Mouse (Mus musculus): Measurements from ENCODE around the gene 4930432M17Rik. TPM values are rescaled to one million over a fixed set of nuclear protein-coding genes. Genes with fewer than 3 reads are reported as not detected.

The 4930432M17Rik gene
- total RNA-seq, 2 experiments from 2014 or later: not detected

- DNase-seq (ENCODE audit: low spot score in 2 of 2): peak; percentile 37 to 75
- TF ChIP-seq CTCF (conservative IDR thresholded peaks at IDR 0.05): no peak
- Histone ChIP-seq H3K4me3 (peak overlapping the region; percentile 36), H3K27ac (peak overlapping the region; percentile 92)
Observed at GRCm38 (mm10) chr3:121700364-121700952, 29.9 kb downstream of the 4930432M17Rik start.

DNA sequence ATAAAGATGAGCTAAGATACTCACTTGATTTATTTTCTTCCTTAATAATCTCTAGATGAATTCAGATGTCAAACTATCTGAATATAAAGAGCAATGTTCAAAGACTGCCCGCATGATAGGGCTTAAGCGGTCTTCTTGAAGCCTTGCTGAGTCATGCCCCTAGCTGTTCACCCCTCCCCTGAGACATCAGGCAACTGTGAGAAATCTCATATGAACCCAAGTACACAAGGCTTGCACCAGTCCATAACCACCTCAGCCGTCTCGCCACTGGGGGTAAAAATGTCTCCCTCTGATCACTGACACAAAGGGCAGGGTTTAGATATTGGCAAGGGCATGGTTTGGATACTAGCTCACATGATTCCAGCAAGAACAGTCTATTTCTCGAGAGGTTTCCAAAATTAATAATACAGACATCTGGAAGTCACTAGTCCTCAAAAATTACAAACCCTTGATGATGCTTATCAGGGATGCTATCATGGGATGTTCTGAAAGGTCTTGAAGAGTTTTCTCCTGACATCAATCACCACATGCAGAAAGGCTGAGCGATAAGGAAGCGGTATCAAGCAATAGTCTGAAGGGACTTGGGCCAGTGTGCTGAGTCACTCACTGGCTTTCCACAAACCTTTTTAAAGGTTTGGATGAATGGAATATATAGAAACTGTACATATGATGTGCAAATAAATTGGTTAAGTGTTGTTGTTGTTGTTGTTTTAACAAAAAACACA lies 32.8 kb downstream of the 4930432M17Rik start:
- TF ChIP-seq CTCF (conservative IDR thresholded peaks at IDR 0.05): no peak

GRCm38 (mm10) chr3:121703880-121704243 lies 33.3 kb downstream of the 4930432M17Rik start:
- DNase-seq (ENCODE audit: low spot score in 2 of 2): no peak
- H3K4me3 ChIP-seq: no peak overlapping the region
- no peak for TF ChIP-seq CTCF (conservative IDR thresholded peaks at IDR 0.05)
- no peak overlapping the region for H3K27ac ChIP-seq

More for the DNA sequence above, 32.8 kb downstream of the 4930432M17Rik start:
- H3K27ac ChIP-seq: no peak overlapping the region
- no peak for DNase-seq (ENCODE audit: low spot score in 2 of 2)
- H3K4me3 ChIP-seq: no peak overlapping the region

- no peak for TF ChIP-seq CTCF (conservative IDR thresholded peaks at IDR 0.05)
- Histone ChIP-seq H3K27ac (peak overlapping the region; percentile 63), H3K4me3 (no peak overlapping the region)
- DNase-seq (ENCODE audit: low spot score in 2 of 2): no peak
Observed at GRCm38 (mm10) chr3:121706087-121706486, 35.5 kb downstream of the 4930432M17Rik start.

GRCm38 (mm10) chr3:121707106-121707505 lies 36.5 kb downstream of the 4930432M17Rik start:
- no peak for TF ChIP-seq CTCF (conservative IDR thresholded peaks at IDR 0.05)
- Histone ChIP-seq H3K27ac (peak overlapping the region; percentile 63; the same call in 1 of the 2 replicates), H3K4me3 (no peak overlapping the region)
- no peak for DNase-seq (ENCODE audit: low spot score in 2 of 2)

DNA sequence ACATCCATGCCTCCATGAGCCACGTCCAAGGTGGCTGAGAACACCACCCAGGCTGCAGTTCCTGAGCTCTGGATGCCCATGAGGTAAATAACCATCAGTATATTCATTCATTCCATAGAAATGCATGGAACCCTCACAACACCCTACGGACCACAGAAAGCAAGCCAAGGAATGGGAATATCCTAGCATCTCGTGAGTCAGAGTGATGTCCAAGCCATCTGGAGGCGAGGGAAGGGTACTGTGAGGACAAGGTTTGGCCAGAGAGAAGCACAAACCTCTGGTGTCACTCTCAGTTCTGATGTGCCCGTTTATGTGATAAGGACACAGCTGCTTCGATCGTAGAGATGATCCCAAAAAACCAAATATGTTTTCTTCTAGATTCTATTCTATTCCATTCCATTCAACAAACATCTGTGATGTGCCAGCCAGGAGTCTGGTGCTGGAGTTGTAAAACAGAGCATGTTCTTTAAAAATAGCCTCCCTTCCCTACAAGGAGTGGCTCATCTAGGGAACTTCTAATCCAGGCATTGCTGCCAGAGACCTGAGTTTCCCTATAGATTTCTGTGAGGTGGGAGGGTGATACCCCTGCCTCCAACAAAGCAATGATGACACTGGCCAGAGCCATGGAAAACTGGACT lies 40.5 kb downstream of the 4930432M17Rik start:
- TF ChIP-seq CTCF (conservative IDR thresholded peaks at IDR 0.05): no peak
- Histone ChIP-seq H3K4me3 (no peak overlapping the region), H3K27ac (no peak overlapping the region)
- no peak for DNase-seq (ENCODE audit: low spot score in 2 of 2)

DNA sequence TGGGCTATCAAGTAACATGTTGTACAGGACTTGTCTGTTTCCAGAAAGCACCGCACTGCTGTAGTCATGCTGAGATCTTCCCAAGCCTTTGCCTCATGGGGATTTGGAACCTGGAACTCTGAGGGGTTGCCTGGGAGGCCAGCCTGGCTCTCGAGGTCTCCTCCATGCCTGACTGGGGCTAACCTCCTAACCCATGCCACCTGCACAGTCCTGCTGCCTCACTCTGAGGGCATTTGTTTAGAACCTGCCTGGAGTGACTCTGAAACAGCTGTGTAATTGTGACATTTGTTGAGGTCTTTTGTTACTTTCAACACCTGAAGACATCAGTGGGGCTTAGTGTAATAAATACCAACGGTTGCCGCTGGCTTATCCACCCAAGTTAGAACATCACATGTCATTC lies 41.7 kb downstream of the 4930432M17Rik start:
- TF ChIP-seq CTCF (conservative IDR thresholded peaks at IDR 0.05): no peak
- no peak overlapping the region for H3K4me3 ChIP-seq
- no peak overlapping the region for H3K27ac ChIP-seq
- no peak for DNase-seq (ENCODE audit: low spot score in 2 of 2)

GRCm38 (mm10) chr3:121713151-121713701 lies 42.7 kb downstream of the 4930432M17Rik start:
- Histone ChIP-seq H3K27ac (peak overlapping the region; percentile 61), H3K4me3 (no peak overlapping the region)
- no peak for DNase-seq (ENCODE audit: low spot score in 2 of 2)
- no peak for TF ChIP-seq CTCF (conservative IDR thresholded peaks at IDR 0.05)

DNA sequence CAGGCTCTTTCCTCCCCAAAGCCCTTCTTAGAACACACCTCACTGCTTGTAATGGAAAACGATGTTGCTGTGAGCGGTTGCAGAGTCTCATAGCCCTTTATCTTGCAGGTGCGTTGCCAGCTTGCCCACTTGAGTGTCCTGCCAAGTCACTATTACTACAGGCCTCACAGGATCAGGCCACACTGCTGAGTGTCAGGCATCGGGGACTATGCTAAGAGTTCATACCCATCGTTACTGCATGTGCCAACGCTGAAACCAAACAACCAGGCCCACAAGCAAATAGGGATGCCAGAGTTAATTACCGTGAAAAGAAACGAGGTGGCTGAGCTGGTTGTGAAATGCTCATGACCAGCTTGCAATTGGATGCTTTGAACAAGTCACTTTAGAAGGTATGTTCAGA lies 43.3 kb downstream of the 4930432M17Rik start:
- TF ChIP-seq CTCF (conservative IDR thresholded peaks at IDR 0.05): no peak
- DNase-seq (ENCODE audit: low spot score in 2 of 2): no peak
- Histone ChIP-seq H3K4me3 (no peak overlapping the region), H3K27ac (peak overlapping the region; percentile 61)

GRCm38 (mm10) chr3:121714461-121714860 lies 43.9 kb downstream of the 4930432M17Rik start:
- TF ChIP-seq CTCF (conservative IDR thresholded peaks at IDR 0.05): no peak
- Histone ChIP-seq H3K27ac (peak overlapping the region; percentile 89; the same call in 1 of the 2 replicates), H3K4me3 (no peak overlapping the region)
- no peak for DNase-seq (ENCODE audit: low spot score in 2 of 2)

- DNase-seq (ENCODE audit: low spot score in 2 of 2): no peak
Observed at GRCm38 (mm10) chr3:121715336-121715735, 44.8 kb downstream of the 4930432M17Rik start.

GRCm38 (mm10) chr3:121715741-121716459 lies 45.3 kb downstream of the 4930432M17Rik start:
- H3K27ac ChIP-seq: peak overlapping the region; percentile 89

More at GRCm38 (mm10) chr3:121715336-121715735, 44.8 kb downstream of the 4930432M17Rik start:
- TF ChIP-seq CTCF (conservative IDR thresholded peaks at IDR 0.05): no peak
- H3K27ac ChIP-seq: peak overlapping the region; percentile 89
- no peak overlapping the region for H3K4me3 ChIP-seq

More at GRCm38 (mm10) chr3:121715741-121716459, 45.3 kb downstream of the 4930432M17Rik start:
- DNase-seq (ENCODE audit: low spot score in 2 of 2): peak; percentile 29 to 56
- H3K4me3 ChIP-seq: no peak overlapping the region
- TF ChIP-seq CTCF (conservative IDR thresholded peaks at IDR 0.05): no peak

All from layer of hippocampus, adult 2 months (tissue).